Mouse (Mus musculus) T-helper 1 cell (primary cell): ENCODE results near the gene Glod4.

ENCODE experiments used
- in situ Hi-C: fragments of 300-600 bp; cut with MboI, MseI; formaldehyde crosslinking; loops from one replicate; pipeline ENCODE4 v1.15.1; 2025; ENCODE audit warnings: high pct_unique_total_duplicates

Glod4 gene

DNA sequence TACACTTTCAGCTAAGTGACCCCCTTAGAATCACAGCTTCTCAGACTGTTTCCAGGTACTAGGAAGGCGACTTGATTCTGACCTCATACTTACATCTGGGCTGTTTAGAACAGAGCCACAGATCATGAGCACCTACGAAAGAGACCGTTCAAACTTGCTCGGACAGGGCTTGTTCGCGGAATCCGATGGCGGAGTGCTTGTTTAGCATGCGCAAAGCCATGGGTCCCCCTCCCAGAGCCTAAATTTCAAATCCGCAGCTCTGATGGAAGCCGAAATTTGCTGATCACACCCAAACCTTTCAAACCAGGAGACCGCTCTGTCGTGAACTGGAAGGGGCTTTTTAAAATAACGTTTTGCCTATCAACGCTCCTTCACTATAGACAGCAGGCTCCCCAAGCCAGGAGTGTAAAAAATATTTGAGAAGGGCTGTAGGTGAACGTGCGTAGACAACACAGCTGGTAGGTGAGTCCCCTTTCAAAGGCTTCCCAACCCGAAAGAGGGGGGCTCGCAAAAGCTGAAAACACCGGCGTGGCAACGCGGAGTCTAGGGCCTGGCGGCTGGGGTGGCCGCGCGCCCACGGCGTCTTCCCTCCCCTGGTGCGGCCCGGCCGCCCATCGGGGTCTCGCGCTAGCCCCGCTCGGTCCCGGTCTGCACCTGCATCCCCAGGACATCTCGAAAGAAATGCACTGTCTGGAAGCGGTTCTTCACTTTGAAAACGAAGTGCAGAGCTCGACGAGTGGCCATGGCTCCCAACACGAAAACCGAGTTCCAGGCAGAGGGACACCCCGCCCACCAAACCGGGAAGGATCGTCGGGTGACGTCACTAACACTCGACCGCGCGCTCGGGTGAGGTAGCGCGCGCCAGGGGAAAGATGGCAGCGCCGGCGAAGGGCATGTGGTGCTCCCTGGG is at the start of gene Glod4, which contains the start of gene Mrm3:
Gene Glod4 (minus strand): TSS at position 825 of the 910 bp plus-strand sequence.
Gene Mrm3 (plus strand): TSS at position 815 of the 910 bp plus-strand sequence.
- in situ Hi-C loops: no loop called here

DNA sequence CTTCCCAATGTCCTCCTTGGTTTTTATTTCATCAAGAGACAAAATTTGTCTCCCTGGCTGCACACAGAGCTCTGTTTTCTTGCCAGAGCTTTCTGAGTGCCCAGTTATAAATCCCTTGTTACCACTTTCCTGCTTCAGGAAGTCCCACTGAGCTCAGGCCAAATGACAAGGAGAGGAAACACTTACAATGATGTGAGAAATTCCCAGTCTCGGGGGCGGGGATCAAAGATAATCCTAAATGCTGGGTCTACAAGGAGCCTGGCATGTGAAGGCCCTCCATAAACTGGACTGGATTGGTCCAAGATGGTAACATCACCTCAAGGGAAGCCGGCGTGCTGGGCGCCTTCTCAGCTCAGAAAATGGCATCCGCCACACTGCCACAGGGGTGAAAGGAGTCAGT is 49.3 kb upstream of the Glod4 start:
- in situ Hi-C loops: no loop called here

- in situ Hi-C loops: no loop called here
Measured at GRCm38 (mm10) chr11:76292398-76292797, 48.9 kb upstream of the Glod4 start.

- in situ Hi-C loops: no loop called here
Measured at GRCm38 (mm10) chr11:76291960-76292359, 48.4 kb upstream of the Glod4 start.

DNA sequence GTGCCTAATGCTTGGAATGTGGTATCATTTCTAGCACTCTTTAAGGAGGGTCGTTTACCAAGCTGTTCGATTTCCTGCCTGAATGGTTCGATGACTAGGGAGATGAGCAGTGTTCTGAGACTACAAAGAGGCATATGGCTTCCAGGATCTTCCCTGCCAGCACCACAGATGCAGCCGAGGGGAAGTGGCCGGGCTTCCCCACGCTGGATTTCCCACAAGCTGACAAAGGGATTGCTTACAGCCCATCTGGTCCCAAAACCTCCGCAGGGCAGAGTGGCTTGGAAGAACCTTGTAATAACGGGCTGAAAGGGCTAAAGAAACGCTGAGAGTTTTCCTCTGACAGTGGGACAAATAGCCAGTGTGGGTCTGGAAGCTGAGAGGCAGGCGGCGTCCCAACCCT is 46.8 kb upstream of the Glod4 start:
- in situ Hi-C loops: no loop called here

GRCm38 (mm10) chr11:76288645-76289044 is 45.1 kb upstream of the Glod4 start:
- in situ Hi-C loops: no loop called here

DNA sequence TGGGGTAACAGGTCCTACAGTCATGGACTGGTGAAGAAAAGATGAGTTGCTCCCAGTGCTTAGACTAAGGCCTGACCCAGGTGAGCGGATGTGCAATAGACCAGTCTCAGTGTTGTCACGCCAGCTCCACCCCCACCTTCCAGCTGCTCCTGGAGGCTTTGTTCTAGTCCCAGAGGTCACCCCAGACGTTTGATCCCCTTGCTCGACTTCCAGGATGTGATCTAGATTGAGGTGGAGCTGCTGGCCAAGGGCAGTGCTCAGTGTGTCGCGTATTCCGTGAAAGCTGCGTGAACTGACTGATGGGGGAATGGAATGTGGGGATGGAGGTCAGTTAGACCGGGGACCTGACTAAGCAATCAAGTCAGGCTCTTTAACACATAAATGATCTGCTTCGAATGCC is 43.8 kb upstream of the Glod4 start:
- in situ Hi-C loops: no loop called here

DNA sequence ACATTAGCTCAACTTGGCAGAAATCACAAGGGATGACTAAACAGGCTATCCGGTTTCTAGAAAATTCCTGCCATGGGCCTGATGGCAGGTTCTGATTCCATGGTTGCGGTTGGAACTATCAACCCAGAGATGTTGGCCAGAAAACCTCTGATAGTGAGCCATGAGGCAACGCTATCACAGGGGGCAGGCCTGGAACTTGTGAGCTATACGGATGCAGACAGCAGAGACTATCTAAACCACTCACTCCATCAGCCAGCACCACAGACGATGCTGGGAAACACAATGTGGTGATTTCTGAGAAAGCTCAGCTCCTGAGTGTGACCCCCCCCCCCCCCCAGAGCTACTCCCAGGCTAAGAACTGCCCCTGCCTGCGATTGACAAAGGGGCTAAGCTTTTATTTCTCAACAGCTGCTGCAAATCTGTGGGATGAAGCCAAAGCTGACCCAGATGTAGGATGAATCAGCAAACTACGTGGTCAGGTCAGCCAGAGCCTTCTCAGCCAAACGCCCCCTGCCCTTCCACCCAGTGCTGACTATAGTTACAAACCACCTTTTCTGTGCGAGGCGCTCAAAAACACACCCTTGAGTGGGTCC is 43.1 kb upstream of the Glod4 start:
- in situ Hi-C loops: no loop called here

DNA sequence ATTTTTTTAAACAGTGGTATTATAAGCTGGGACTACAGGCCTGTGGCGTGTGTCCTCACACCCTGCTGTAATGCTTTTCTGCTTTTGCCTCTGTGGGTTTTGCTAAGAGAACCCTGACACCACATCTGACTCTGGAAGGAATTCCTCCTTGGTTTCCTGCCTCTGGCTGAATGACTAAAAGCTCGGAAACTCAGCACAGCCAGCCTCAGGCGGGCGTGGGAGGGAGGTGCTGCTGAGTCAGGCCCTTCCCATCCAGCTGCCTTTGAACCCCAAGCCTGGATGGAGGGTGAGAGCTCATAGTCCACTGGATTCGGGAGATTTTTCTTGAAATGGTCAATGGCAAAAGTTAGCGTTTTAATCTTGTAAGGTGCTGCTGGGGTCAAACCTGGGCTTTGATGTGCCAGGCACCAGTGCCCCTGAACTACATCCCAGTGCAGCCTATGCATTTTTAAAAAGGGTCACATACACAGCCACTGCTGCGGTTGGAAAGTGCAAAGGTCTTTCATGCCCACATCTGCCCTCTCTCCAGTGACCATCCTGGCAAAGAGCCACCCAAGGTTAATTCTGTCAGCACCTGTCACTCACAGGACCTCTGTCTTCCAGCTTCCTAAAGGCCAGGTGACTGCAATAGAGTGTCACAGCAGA is 42.0 kb upstream of the Glod4 start:
- in situ Hi-C loops: no loop called here

- in situ Hi-C loops: no loop called here
Measured at GRCm38 (mm10) chr11:76283841-76284240, 40.3 kb upstream of the Glod4 start.

DNA sequence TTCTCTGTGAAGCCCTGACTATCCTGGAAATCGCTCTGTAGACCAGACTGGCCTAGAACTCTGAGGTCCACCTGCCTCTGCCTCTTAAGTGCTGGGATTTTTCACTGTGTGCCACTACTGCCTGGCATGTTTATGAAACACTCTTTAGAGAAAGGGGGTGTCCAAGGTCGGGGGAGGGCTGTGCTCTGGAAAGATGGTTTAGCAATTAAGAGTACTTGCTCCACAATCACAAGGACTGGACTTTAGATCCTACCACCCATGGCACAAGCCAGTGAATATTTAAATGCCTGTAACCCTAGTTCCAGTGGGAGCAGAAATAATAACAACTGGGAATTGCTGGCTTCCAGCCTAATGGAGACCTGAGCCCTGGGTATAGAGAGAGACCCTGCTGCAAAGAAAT is 36.4 kb upstream of the Glod4 start:
- in situ Hi-C loops: no loop called here

DNA sequence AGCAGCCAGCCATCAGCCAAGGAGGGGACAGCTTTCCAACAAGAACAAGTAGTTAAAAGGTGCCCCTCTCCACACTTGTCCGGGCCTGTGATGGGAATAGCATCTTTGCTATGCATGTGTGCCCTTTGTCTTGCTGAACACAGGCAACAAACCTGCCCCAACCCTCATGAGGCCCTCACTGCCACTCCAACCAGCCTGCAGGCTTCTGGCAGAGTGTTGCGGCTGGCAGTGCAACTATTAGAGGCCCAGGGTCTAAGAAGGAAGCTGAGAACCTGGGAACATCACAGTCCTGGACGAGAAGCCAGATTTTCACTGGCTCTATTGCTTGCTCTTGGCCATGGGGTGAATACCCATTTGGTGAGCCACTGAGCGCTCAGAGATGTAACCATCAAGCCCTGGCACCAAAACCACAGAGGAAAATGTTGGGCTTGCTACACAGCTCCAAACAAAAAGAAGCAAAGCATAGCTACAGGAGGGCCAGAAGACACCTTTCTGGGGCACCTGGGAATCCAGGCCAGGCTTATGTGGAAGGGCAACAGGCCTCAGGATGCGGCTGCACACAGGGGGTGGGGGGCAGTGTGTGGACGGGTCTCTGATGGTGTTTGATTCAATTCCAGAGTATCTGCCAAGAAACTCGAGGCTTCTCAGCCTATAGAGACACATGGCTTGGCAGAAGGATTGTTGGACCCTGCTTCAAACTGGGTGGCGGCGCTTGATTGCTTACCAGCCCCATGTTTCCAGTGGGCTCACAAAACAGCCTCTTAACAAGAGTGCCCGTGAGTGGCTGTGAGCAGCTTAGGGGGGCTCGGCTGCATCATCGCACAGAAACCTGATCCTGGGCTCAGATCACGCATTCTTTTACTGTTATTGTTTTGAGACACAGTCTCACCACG is 35.7 kb upstream of the Glod4 start:
- in situ Hi-C loops: no loop called here

- in situ Hi-C loops: no loop called here
Measured at GRCm38 (mm10) chr11:76272440-76272839, 28.9 kb upstream of the Glod4 start.

DNA sequence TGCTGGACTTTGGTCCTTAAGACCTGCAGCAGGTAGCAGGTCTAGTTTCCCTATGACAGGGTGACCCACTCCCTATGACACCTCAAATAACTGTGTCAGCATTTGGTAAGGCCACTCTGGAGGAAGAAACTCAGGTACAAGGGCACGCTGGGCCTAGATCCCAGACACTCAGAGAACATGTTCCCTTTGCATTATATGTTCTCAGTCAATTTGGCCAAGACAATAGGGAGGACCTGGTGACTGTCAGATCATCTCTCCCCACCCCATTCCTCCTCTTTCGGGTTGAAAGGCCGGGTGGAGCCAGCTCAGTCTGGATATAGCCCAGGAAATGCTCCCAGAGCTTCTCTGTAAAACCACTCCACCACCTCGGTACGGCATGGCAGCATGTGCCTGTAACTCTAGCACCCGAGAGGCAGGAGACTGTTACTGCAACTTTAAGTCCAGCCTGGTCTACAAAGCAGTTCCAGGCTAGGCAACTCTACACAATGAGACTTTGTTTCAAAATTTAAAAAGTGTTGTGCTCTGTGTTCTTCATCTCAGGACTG is 25.1 kb upstream of the Glod4 start:
- in situ Hi-C loops: no loop called here

- in situ Hi-C loops: no loop called here
Measured at GRCm38 (mm10) chr11:76268001-76268459, 24.5 kb upstream of the Glod4 start.

DNA sequence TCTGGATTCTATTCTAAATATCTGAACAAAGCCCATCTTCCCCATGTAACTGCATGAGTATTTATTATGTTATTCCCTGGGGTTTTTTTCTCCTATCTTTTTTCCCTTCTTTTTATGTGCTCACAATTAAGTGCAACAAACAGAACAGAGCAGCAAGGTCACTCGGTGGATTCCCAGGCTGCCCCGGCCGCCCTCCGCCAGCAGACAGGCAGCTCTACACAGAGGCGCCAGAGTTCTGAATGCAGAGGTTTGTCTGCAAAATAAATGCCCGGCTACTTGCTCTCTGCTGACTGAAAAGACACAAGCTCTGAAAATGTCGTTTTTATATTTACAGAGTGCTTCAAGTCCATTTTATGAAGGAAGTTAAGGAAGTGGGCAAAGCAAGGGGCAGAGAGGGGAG is 24.0 kb upstream of the Glod4 start:
- in situ Hi-C loops: no loop called here

GRCm38 (mm10) chr11:76262611-76263351 is 19.3 kb upstream of the Glod4 start:
- in situ Hi-C loops: no loop called here

GRCm38 (mm10) chr11:76261224-76261623 is 17.7 kb upstream of the Glod4 start:
- in situ Hi-C loops: no loop called here

- in situ Hi-C loops: no loop called here
Measured at GRCm38 (mm10) chr11:76260208-76261050, 16.9 kb upstream of the Glod4 start.
